Mouse (Mus musculus) embryonic facial prominence, embryonic 14.5 days (tissue): ENCODE data around the gene Kcnh1. TPM values are rescaled to one million over a fixed set of nuclear protein-coding genes. Genes with fewer than 3 reads are reported as not detected.

Source experiments
- ATAC-seq: fragments of 200-750 bp; cut with Nextera tagmentation; 2 replicates; pipeline ENCODE4 v1.8.0; 2017; ENCODE audit warnings: low read depth, moderate number of reproducible peaks, moderate TSS enrichment
- DNase-seq: peaks from one replicate; pipeline ENCODE4 v3.0.0-alpha.2; 2015; ENCODE audit warnings: low spot score
- H3K27ac ChIP-seq: fragments of 300-500 bp; sonication (generic); replicated peaks from 2 replicates; pipeline ENCODE4 v1.5.1; 2014; ENCODE audit warnings: low read depth, mild to moderate bottlenecking, low read length, moderate library complexity
- H3K27me3 ChIP-seq: fragments of 300-500 bp; sonication (generic); replicated peaks from 2 replicates; pipeline ENCODE4 v1.6.1; 2014; ENCODE audit warnings: low read length; ENCODE audit not compliant: control insufficient read depth, insufficient read depth
- H3K36me3 ChIP-seq: fragments of 300-500 bp; sonication (generic); 2 replicates; pipeline ENCODE4 v1.6.1; 2014; ENCODE audit warnings: low read length, mixed read lengths; ENCODE audit not compliant: control insufficient read depth, insufficient read depth
- H3K4me1 ChIP-seq: fragments of 300-500 bp; sonication (generic); 2 replicates; pipeline ENCODE4 v1.6.1; 2014; ENCODE audit warnings: antibody characterized with exemption, low read length; ENCODE audit not compliant: control insufficient read depth, insufficient read depth
- H3K4me2 ChIP-seq: fragments of 300-500 bp; sonication (generic); 2 replicates; pipeline ENCODE4 v1.6.1; 2014; ENCODE audit warnings: low read depth, mild to moderate bottlenecking, low read length, moderate library complexity, mixed read lengths
- H3K4me3 ChIP-seq: fragments of 300-500 bp; sonication (generic); 2 replicates; pipeline ENCODE4 v1.5.1; 2014; ENCODE audit warnings: low read depth, mild to moderate bottlenecking, low read length
- H3K9ac ChIP-seq: fragments of 300-500 bp; sonication (generic); 2 replicates; pipeline ENCODE4 v1.6.1; 2014; ENCODE audit warnings: low read depth, mild to moderate bottlenecking, low read length, moderate library complexity, mixed read lengths
- H3K9me3 ChIP-seq: fragments of 300-500 bp; sonication (generic); 2 replicates; pipeline ENCODE4 v1.6.1; 2016; ENCODE audit warnings: low read length; ENCODE audit not compliant: control insufficient read depth
- WGBS: fragments of 180-500 bp; shearing (Covaris S2); extraction: QIAGEN DNeasy Blood & Tissue Kit; methylation state at CpG from one replicate; pipeline ENCODE4 v1.1.7; 2014; 5-methylcytosine and 5-hydroxymethylcytosine counted together
- polyA plus RNA-seq: library from polyadenylated mRNA; unstranded; fragments of >200 nt; fragmentation: Nextera tagmentation; extraction: Ambion mirVana; gene quantifications from 2 replicates; pipeline ENCODE4 v1.2.1, GENCODE M21; 2014

The Kcnh1 gene
- polyA plus RNA-seq, 1 experiment from 2014 or later: 0.89 TPM

DNA sequence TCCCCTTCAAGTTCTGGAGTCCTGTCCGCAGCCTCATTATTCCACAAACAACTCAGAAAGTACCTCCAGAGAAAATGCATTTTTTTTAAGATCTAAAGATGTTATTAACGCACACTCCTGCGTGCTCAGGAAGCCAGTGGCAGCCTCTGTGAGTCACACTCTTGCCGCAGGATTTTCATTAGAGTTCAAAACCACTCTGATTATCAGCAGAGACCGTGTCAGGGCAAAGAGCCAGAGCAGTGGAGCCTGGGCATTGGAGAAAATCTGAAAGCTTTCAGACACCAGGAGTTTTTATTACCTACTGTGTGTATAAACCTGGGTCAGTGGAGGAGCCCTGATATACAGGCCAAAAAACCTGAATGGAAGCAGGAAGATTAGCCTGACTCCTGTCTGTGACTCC, 287.6 kb downstream of the Kcnh1 start:
- Histone ChIP-seq H3K4me1 (no peaks in the 10 kb centered on the region), H3K9me3 (no peaks in the 10 kb centered on the region), H3K36me3 (no peaks in the 10 kb centered on the region), H3K4me2 (no peak overlapping the region), H3K27ac (no peak overlapping the region), H3K27me3 (no peaks in the 10 kb centered on the region), H3K4me3 (no peak overlapping the region), H3K9ac (no peak overlapping the region)
- 78% methylated on average over 5 of the region's 5 CpGs for WGBS
- no peak for DNase-seq
- ATAC-seq: no peak

DNA sequence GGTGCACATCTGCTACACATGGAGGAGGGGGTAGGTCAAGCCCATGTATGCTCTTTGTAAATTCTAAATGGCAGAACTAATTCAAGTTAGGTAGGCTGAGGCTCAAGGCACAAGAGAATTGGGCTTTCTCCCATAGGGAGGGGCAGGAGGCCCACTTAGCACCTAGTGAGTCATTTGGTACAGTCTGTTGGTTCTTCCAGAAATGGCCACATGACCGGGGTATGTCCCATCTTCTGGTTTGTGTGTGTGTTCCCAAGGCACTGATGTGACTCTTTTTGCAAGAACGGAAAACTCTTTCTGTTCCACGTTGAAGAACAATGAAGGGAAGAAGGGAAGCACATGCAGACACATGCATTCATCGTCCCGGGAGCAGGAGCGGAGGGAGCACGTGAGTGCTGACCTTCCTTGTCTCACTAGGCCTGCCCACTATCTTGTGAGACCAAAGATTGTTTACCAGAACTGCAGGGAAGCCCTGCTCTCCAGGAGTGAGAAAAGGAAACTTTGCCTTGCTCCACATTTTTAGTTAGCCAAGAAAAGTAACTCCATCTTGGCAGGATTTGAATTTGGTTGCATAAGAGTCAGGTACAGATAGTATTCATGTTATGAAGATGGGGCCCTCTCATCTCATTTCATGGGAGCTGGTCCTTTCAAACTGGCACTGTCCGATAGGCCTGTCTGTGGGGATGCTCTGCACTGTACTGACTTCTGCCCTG, 289.7 kb downstream of the Kcnh1 start:
- 85% methylated on average over 8 of the region's 8 CpGs for WGBS

DNA sequence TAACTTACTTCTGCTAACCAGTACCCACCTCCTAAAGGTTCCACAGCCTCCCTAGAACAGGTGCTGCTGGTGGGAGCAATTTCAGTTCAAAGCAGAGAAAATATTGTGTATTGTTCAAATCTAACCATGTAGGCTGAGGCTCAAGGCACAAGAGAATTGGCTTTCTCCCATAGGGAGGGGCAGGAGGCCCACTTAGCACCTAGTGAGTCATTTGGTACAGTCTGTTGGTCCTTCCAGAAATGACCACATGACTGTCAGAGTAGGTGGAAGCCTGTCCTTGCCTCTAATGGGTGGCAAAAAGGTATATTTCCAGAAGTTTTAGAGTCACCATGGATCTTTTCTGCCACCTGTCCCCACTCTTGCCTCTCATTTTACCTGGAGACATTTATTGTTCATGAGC, 290.9 kb downstream of the Kcnh1 start:
- no peak overlapping the region for H3K9ac ChIP-seq
- ATAC-seq (no peak), DNase-seq (no peak)
- no peaks in the 10 kb centered on the region for H3K4me1 ChIP-seq
- H3K4me2 ChIP-seq: no peak overlapping the region
- H3K9me3 ChIP-seq: no peaks in the 10 kb centered on the region
- H3K27me3 ChIP-seq: no peaks in the 10 kb centered on the region
- H3K27ac ChIP-seq: no peak overlapping the region
- H3K36me3 ChIP-seq: no peaks in the 10 kb centered on the region
- no peak overlapping the region for H3K4me3 ChIP-seq

More for the DNA sequence above, 289.7 kb downstream of the Kcnh1 start:
- H3K36me3 ChIP-seq: no peaks in the 10 kb centered on the region
- no peaks in the 10 kb centered on the region for H3K9me3 ChIP-seq
- no peak overlapping the region for H3K4me3 ChIP-seq
- no peak overlapping the region for H3K9ac ChIP-seq
- H3K27ac ChIP-seq: no peak overlapping the region
- H3K4me1 ChIP-seq: no peaks in the 10 kb centered on the region
- DNase-seq (no peak), ATAC-seq (no peak)
- H3K4me2 ChIP-seq: no peak overlapping the region
- no peaks in the 10 kb centered on the region for H3K27me3 ChIP-seq

DNA sequence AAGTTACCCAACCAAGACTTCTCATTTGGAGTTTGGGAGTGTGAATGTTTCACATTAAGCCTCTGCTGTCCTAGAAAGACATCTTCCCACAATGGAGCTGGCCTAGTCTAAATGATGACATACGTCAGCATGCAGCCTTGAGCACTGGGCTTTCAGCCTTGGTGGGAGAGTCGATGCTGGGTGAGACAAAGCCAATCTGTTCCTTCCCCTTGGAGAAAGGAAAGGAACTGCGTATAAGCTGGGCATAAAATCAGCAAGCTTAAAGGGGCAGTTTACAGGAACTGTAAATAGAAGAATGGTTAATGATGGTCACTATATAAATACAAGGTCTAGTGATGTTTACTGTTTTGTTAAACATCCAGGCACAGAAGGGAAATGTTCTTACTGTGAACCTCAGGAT, 294.5 kb downstream of the Kcnh1 start:
- Histone ChIP-seq H3K36me3 (no peaks in the 10 kb centered on the region), H3K9ac (no peak overlapping the region), H3K4me3 (no peak overlapping the region), H3K27me3 (no peaks in the 10 kb centered on the region), H3K4me2 (no peak overlapping the region), H3K27ac (no peak overlapping the region), H3K4me1 (no peaks in the 10 kb centered on the region), H3K9me3 (no peaks in the 10 kb centered on the region)
- no peak for DNase-seq
- no peak for ATAC-seq
- WGBS: 73% methylated on average over 3 of the region's 3 CpGs

DNA sequence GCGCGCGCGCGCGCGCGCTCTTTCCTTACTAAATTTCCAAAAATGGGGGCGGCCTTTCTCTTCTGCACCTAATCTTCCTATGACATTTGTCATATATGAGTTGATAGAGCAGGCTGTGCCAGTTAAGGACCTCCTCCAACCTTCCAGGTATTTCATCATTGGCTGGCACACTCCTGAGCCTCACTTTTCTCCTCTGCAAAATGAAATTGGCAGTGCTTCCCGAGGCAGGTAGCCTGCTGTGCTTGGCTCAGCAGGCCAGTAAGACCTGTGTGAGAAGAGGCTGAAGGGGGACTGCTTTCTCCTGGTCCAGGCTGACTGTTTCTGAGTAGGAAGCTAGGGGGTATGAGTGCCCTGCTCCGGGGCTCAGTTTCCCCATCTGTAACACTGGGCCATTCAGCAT, 297.0 kb downstream of the Kcnh1 start:
- Histone ChIP-seq H3K9me3 (no peaks in the 10 kb centered on the region), H3K27ac (no peak overlapping the region), H3K27me3 (no peaks in the 10 kb centered on the region), H3K4me3 (no peak overlapping the region), H3K4me2 (no peak overlapping the region), H3K36me3 (no peaks in the 10 kb centered on the region), H3K9ac (no peak overlapping the region), H3K4me1 (no peaks in the 10 kb centered on the region)
- ATAC-seq: no peak
- DNase-seq: no peak
- WGBS: 90% methylated on average over 11 of the region's 11 CpGs

DNA sequence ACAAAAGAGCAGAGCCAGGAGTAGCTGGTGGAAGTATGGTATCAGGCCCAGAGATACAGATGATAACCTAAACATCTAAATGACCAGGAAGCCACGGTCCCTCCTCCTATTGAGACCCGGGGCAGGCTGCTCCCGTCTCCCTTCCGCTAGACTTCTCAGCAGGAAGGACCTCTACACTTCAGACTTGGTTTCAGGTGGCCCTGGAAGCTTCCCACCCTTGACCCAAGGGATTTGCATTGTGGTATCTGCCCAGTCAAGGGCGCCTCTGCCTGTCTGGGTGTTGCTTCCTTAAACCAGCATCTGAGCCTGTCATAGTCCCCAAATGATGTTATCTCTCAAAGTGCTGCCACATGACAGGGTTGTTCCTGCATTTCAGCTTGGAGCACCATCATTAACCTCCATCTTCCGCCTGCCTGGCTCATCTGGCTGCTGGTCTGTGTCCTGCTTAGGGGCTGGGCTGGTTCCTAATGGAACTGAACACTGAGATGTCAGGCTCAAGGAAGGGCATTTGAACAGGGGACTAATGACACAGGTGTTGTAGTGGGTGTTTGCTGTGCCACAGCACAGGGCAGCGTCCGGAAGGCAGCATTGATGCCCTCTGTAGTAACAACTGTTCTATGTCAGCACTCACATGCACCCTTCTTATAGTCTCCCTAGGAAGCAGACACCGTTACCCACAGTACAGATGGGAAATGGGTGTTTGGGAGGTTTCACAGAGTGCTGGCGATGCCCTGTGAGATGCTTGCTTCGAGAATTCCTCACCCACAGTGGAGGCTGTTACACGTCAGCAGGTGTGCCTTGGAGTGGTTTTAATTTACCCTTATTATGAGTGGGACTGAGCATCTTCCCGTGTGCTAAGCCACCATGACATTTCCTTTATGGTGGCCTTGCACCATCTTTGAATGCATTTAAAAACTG, 299.6 kb downstream of the Kcnh1 start:
- WGBS: 70% methylated on average over 13 of the region's 13 CpGs
- H3K4me3 ChIP-seq: no peak overlapping the region
- ATAC-seq (no peak), DNase-seq (no peak)
- no peak overlapping the region for H3K4me2 ChIP-seq
- no peaks in the 10 kb centered on the region for H3K9me3 ChIP-seq
- no peaks in the 10 kb centered on the region for H3K4me1 ChIP-seq
- H3K36me3 ChIP-seq: no peaks in the 10 kb centered on the region
- H3K27me3 ChIP-seq: no peaks in the 10 kb centered on the region
- H3K9ac ChIP-seq: no peak overlapping the region
- no peak overlapping the region for H3K27ac ChIP-seq

DNA sequence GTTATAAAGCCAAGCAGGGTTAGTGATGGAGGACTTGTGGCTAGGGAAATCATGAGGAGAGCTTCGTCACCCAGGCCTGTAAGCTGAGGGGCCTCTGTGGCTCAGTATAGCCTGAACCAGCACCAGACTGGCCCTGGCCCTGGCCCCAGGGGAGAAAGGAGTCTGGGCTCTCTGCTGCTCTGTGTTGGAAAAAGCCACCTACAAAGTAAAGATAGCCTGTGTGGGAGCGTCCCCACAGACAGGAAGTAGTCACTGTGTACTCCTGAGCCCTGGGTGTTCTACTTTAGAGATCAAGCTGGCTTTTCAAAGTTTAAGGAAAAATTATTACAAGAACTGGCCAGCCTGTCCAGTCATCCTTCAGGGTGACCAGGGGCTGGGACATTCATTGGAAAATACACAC, 306.9 kb downstream of the Kcnh1 start:
- Histone ChIP-seq H3K4me2 (no peak overlapping the region), H3K4me1 (no peaks in the 10 kb centered on the region), H3K9me3 (no peaks in the 10 kb centered on the region), H3K36me3 (no peaks in the 10 kb centered on the region), H3K27ac (no peak overlapping the region), H3K9ac (no peak overlapping the region), H3K4me3 (no peak overlapping the region), H3K27me3 (no peaks in the 10 kb centered on the region)
- WGBS: 81% methylated on average over 2 of the region's 2 CpGs
- DNase-seq: no peak
- no peak for ATAC-seq

DNA sequence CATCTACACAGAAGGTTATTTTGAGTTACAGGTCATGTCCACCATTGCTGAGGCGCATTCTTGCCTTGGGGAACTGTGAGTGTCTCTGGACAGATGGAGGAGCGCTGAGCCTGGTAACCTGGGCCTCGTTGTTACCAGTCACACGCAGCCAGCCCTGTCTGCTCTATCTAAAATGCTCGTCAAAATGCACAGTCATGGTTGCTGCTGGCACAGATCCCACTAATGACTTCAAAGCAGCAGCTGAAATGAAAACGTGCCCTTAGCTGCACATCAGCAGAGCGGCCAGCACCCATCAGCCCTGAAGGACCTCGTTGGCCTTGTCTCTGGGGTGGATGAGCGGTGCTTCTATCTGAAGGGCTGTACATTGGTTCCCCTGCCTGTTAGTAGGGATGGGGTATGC, 311.4 kb downstream of the Kcnh1 start:
- Histone ChIP-seq H3K4me3 (no peak overlapping the region), H3K4me2 (no peak overlapping the region), H3K36me3 (no peaks in the 10 kb centered on the region), H3K9ac (no peak overlapping the region), H3K4me1 (no peaks in the 10 kb centered on the region), H3K27me3 (no peaks in the 10 kb centered on the region), H3K27ac (no peak overlapping the region), H3K9me3 (no peaks in the 10 kb centered on the region)
- DNase-seq (no peak), ATAC-seq (no peak)
- WGBS: 76% methylated on average over 9 of the region's 9 CpGs

DNA sequence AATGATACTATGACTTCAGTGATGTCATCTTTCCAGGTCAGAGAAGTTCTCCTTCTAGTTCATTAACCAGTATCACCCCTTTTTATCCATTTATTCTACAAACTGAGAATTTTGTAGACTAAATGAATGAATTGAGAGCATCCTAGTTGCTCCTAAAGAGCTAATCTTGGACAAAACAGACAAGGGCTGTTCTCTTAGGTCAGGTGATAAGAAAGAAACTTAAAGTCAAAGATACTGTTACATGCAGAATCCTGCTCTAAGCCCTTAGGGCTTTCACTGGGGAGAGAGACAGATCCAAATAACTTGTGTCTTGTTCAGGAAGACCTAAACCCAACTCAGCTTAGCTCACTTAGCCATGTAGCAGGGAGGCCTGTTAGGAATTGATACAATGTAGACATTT, 312.3 kb downstream of the Kcnh1 start:
- Histone ChIP-seq H3K27me3 (no peaks in the 10 kb centered on the region), H3K4me1 (no peaks in the 10 kb centered on the region), H3K36me3 (no peaks in the 10 kb centered on the region), H3K4me2 (no peak overlapping the region), H3K27ac (no peak overlapping the region), H3K9ac (no peak overlapping the region), H3K4me3 (no peak overlapping the region), H3K9me3 (no peaks in the 10 kb centered on the region)
- DNase-seq (no peak), ATAC-seq (no peak)
